Mouse (Mus musculus): ENCODE data around the gene Adgrg7. TPM values are rescaled to one million over a fixed set of nuclear protein-coding genes. Genes with fewer than 3 reads are reported as not detected.

Gene Adgrg7
- polyA plus RNA-seq (2016; fragmentation: Nextera tagmentation; extraction: Ambion mirVana) = not detected in 2 replicates

DNA sequence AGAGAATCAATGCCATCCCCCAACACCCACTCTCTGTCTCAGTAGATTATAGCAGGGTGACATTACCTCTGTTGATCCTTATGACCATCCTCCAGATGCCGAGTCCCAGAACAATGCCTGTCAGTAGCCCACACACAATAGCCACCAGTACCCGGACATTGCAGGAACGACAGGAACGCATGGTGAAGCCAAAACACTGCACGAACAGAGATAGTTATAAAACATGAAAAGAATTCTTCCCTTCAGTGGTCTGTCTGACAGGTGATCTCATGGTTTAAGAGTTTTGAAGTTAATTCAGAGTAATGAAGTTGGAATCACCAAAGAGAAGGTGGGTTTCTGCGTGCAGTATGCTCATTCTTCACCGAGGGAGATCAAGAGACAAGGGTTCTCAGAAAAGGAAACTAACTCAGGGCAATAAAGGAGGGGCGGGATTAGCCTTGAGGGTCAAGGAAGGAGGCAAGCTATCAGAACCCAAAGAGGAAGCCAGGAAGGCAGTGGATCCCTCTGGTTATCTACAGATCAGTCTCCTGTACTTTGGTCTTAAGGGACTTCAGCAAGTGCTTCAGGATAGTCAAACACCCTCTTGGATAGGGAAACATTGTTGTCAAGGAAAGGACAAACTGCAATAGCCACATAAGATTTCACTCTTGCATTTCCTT lies at the start of gene Adgrg7:
Adgrg7 (minus strand) TSS at position 375 of the 659 bp plus-strand sequence.
- no peaks in the 10 kb centered on the region for H3K27me3 ChIP-seq
- H3K9ac ChIP-seq = no peak within 1 kb of the TSS
- no peak within 1 kb of the TSS for H3K27ac ChIP-seq
- no peaks in the 10 kb centered on the region for H3K36me3 ChIP-seq
- WGBS = 80% methylated on average over 8 of the region's 8 CpGs
- H3K4me1 ChIP-seq = no peaks in the 10 kb centered on the region
- no peak within 1 kb of the TSS for H3K4me3 ChIP-seq
- H3K4me2 ChIP-seq (replicated peaks) = no peak within 1 kb of the TSS
- ATAC-seq (ENCODE audit: low FRiP score) = no peak
- no peaks in the 10 kb centered on the region for H3K9me3 ChIP-seq (replicated peaks)

GRCm38 (mm10) chr16:56842988-56843387 lies 47.3 kb upstream of the Adgrg7 start:
- WGBS = 85% methylated on average over 5 of the region's 5 CpGs
- no peak for ATAC-seq (ENCODE audit: low FRiP score)
- H3K36me3 ChIP-seq = no peaks in the 10 kb centered on the region
- H3K4me1 ChIP-seq = no peaks in the 10 kb centered on the region
- H3K9ac ChIP-seq = no peak overlapping the region
- no peaks in the 10 kb centered on the region for H3K9me3 ChIP-seq (replicated peaks)
- H3K4me3 ChIP-seq = no peak overlapping the region
- H3K27ac ChIP-seq = no peak overlapping the region
- no peaks in the 10 kb centered on the region for H3K27me3 ChIP-seq
- H3K4me2 ChIP-seq (replicated peaks) = no peak overlapping the region

- no peak overlapping the region for H3K27ac ChIP-seq
- WGBS = 95% methylated on average over 1 of the region's 1 CpGs
These were observed 37.7 kb upstream of the Adgrg7 start for GRCm38 (mm10) chr16:56833312-56833711.

GRCm38 (mm10) chr16:56831986-56832385 lies 36.3 kb upstream of the Adgrg7 start:
- H3K27me3 ChIP-seq = no peaks in the 10 kb centered on the region
- 86% methylated on average over 2 of the region's 2 CpGs for WGBS
- no peaks in the 10 kb centered on the region for H3K9me3 ChIP-seq (replicated peaks)
- H3K36me3 ChIP-seq = no peaks in the 10 kb centered on the region
- H3K27ac ChIP-seq = no peak overlapping the region
- no peak overlapping the region for H3K4me3 ChIP-seq
- no peaks in the 10 kb centered on the region for H3K4me1 ChIP-seq
- H3K4me2 ChIP-seq (replicated peaks) = no peak overlapping the region
- ATAC-seq (ENCODE audit: low FRiP score) = no peak
- no peak overlapping the region for H3K9ac ChIP-seq

More at GRCm38 (mm10) chr16:56833312-56833711, 37.7 kb upstream of the Adgrg7 start:
- H3K9ac ChIP-seq = no peak overlapping the region
- no peaks in the 10 kb centered on the region for H3K9me3 ChIP-seq (replicated peaks)
- H3K4me2 ChIP-seq (replicated peaks) = no peak overlapping the region
- ATAC-seq (ENCODE audit: low FRiP score) = no peak
- H3K36me3 ChIP-seq = no peaks in the 10 kb centered on the region
- H3K27me3 ChIP-seq = no peaks in the 10 kb centered on the region
- no peak overlapping the region for H3K4me3 ChIP-seq
- no peaks in the 10 kb centered on the region for H3K4me1 ChIP-seq

DNA sequence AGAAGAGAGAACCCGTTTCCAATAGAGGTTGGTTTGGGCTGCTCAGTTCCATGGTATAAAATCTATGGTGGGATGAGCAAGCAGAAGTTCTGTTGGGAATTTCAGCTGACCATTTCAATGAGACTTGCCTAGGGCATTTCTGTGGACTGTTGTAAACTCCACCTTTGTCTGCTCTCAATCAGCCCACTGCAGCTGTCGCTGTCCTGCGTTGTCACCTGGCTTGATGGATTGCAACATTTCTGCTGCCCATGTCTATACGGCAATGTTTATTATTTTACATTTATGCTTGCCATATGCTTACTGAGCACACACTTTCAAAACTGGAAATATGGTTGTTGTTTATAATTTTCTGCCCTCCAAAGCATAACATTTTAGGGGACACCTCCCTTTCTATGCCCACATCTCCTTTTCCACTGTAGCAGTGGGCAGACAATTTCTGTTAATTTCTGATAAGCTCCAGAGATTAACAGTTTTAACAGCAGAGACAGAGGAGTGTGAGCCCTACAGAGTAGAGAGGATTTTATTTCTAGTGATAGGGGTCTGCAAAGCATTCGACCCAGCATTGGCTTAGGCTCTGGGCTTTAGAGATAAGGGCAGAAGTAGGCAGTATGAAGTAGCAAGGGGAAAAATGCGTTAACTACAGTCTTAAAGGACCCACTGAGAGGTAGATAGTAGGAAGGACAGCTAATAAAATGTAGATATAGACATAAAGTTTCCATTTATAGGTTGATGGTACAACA lies 5.9 kb upstream of the Adgrg7 start:
- H3K4me3 ChIP-seq = no peak overlapping the region
- no peak for ATAC-seq (ENCODE audit: low FRiP score)
- H3K36me3 ChIP-seq = no peaks in the 10 kb centered on the region
- no peaks in the 10 kb centered on the region for H3K4me1 ChIP-seq
- H3K4me2 ChIP-seq (replicated peaks) = no peak overlapping the region
- H3K9me3 ChIP-seq (replicated peaks) = no peaks in the 10 kb centered on the region
- no peaks in the 10 kb centered on the region for H3K27me3 ChIP-seq
- 81% methylated on average over 6 of the region's 6 CpGs for WGBS
- no peak overlapping the region for H3K27ac ChIP-seq
- H3K9ac ChIP-seq = no peak overlapping the region

DNA sequence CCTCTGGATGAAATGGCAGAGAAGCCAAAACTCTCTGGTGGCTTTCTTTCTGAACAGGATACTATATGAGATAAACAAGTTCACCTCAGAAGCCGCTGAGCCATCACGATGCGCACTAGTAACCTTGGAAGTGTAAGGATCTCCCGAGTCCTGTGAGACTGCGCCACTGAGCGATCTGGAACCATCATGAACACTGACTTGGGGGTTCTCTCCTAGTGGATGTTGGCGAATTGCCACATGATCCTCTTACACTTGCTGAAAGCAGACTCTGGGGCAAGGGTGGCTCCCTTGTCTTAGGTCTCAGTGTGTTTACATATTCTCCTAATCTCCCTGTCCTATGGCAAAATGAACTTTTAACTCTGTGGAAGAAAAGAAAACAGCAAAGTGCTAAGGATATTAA lies 5.3 kb upstream of the Adgrg7 start:
- Histone ChIP-seq H3K36me3 (no peaks in the 10 kb centered on the region), H3K27ac (no peak overlapping the region), H3K4me1 (no peaks in the 10 kb centered on the region), H3K4me3 (no peak overlapping the region), H3K4me2 (replicated peaks) (no peak overlapping the region), H3K9ac (no peak overlapping the region), H3K27me3 (no peaks in the 10 kb centered on the region), H3K9me3 (replicated peaks) (no peaks in the 10 kb centered on the region)
- 87% methylated on average over 7 of the region's 7 CpGs for WGBS
- no peak for ATAC-seq (ENCODE audit: low FRiP score)

DNA sequence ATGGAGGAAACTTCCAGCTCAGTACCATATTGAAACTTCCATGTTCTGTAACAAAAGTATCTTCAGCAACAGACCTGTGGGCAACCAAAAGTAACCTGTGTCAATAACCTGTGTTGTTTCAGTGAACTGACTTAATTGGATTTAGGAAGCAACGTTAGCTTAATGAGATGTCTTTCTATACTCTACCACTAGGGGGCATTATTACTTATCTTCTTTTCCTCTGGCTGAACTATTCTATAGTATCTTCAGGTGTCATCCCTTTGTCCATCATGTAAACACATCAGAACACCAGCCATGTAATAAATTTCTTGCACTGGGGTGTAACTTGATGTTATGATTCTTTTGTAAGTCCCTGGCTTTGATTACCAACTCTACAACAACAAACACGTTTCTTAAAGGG lies 4.8 kb upstream of the Adgrg7 start:
- ATAC-seq (ENCODE audit: low FRiP score) = no peak
- Histone ChIP-seq H3K9ac (no peak overlapping the region), H3K27me3 (no peaks in the 10 kb centered on the region), H3K9me3 (replicated peaks) (no peaks in the 10 kb centered on the region), H3K4me3 (no peak overlapping the region), H3K4me2 (replicated peaks) (no peak overlapping the region), H3K36me3 (no peaks in the 10 kb centered on the region), H3K27ac (no peak overlapping the region), H3K4me1 (no peaks in the 10 kb centered on the region)
- WGBS = 51% methylated on average over 2 of the region's 2 CpGs

DNA sequence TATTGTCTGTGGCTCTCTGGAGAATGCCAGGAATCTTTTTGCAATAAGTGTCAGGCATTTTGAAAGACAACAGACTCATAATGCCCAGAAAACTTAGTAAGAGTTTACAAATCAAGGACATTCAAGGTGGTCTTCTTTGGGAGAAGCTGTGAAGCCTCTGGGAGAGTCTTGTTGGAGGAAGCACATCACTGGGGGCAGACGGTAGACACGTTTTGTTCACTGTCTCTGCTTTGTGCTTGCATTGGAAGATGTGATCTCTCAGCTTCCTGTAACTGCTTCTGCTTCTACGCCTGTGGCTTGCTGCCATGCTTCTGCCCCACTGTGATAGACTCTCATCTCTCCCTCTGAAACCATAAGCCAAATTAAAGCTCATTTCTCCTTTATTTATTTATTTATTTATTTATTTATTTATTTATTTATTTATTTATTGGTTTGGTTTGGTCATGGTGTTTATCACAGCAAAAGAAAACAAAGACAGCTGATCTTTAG lies 3.9 kb upstream of the Adgrg7 start:
- Histone ChIP-seq H3K36me3 (no peaks in the 10 kb centered on the region), H3K27me3 (no peaks in the 10 kb centered on the region), H3K27ac (no peak overlapping the region), H3K4me3 (no peak overlapping the region), H3K9ac (no peak overlapping the region), H3K9me3 (replicated peaks) (no peaks in the 10 kb centered on the region), H3K4me2 (replicated peaks) (no peak overlapping the region), H3K4me1 (no peaks in the 10 kb centered on the region)
- WGBS = 78% methylated on average over 3 of the region's 3 CpGs
- no peak for ATAC-seq (ENCODE audit: low FRiP score)

DNA sequence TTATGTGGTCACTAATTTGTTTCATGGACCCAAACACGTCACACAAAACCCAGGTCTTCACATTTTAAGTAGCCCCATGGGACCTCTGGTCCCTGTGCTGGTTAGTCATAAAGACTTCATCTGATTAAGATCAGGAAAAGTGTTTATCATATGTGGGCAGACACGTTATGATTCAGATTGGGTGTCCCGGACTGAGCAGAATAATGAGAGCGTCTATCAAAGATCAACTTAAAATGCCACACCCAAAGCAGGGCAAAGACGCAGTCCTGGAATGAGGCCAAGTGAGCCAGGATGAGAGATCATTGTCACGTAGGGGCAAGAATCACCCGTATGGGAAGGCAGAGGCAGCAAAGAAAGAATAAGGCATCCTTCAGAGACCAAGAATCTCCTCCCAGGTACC lies 3.2 kb upstream of the Adgrg7 start:
- WGBS = 84% methylated on average over 7 of the region's 7 CpGs
- no peaks in the 10 kb centered on the region for H3K27me3 ChIP-seq
- no peak overlapping the region for H3K4me3 ChIP-seq
- ATAC-seq (ENCODE audit: low FRiP score) = no peak
- no peaks in the 10 kb centered on the region for H3K36me3 ChIP-seq
- H3K4me1 ChIP-seq = no peaks in the 10 kb centered on the region
- no peak overlapping the region for H3K27ac ChIP-seq
- H3K4me2 ChIP-seq (replicated peaks) = no peak overlapping the region
- no peak overlapping the region for H3K9ac ChIP-seq
- no peaks in the 10 kb centered on the region for H3K9me3 ChIP-seq (replicated peaks)

DNA sequence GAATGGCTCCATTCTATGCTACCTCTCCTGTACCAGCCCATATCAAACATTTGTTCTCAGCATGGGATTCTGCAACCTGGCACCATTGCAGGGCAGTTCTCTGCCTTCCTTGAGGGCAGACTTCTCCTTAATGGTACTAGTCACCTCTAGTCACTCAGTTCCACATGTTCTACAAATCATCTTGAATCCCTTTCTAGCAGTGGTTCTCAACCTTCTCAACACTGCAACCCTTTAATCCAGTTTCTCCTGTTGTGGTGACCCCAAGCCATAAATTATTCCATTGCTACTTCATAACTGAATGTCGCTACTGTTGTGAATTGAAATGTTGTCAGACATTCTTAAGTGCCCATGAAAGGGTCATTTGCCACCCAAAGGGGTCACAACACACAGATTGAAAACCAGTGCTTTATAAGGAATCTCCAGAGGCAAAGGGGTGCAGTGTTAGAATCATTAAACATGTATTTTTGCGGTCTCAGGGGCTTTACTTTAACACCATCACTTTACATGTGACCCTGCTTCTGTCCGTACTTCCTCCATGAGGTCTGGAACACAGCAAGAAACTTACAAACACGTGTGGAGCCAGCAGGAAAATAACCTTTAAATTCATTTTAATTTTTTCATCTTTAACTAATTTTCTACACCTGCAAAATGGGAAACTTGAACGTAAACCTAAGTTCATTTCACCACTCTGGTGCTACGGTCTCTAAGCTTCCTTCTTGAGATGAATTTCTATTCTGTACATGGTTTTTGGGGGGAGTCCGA lies 1.1 kb downstream of the Adgrg7 start:
- 84% methylated on average over 7 of the region's 7 CpGs for WGBS
- no peak for ATAC-seq (ENCODE audit: low FRiP score)
- no peaks in the 10 kb centered on the region for H3K36me3 ChIP-seq
- no peak overlapping the region for H3K27ac ChIP-seq
- H3K4me1 ChIP-seq = no peaks in the 10 kb centered on the region
- H3K27me3 ChIP-seq = no peaks in the 10 kb centered on the region
- H3K9ac ChIP-seq = no peak overlapping the region
- no peaks in the 10 kb centered on the region for H3K9me3 ChIP-seq (replicated peaks)
- no peak overlapping the region for H3K4me3 ChIP-seq
- H3K4me2 ChIP-seq (replicated peaks) = no peak overlapping the region

- no peaks in the 10 kb centered on the region for H3K4me1 ChIP-seq
- no peaks in the 10 kb centered on the region for H3K27me3 ChIP-seq
- H3K9me3 ChIP-seq (replicated peaks) = no peaks in the 10 kb centered on the region
- ATAC-seq (ENCODE audit: low FRiP score) = no peak
- WGBS = 83% methylated on average over 1 of the region's 1 CpGs
- H3K27ac ChIP-seq = no peak overlapping the region
- H3K9ac ChIP-seq = no peak overlapping the region
- no peaks in the 10 kb centered on the region for H3K36me3 ChIP-seq
- no peak overlapping the region for H3K4me3 ChIP-seq
- no peak overlapping the region for H3K4me2 ChIP-seq (replicated peaks)
These were observed 1.9 kb downstream of the Adgrg7 start for GRCm38 (mm10) chr16:56793778-56794177.

GRCm38 (mm10) chr16:56785943-56786342 lies 9.7 kb downstream of the Adgrg7 start:
- H3K27ac ChIP-seq = no peak overlapping the region
- H3K4me1 ChIP-seq = no peaks in the 10 kb centered on the region
- ATAC-seq (ENCODE audit: low FRiP score) = no peak
- no peak overlapping the region for H3K4me2 ChIP-seq (replicated peaks)
- 93% methylated on average over 2 of the region's 2 CpGs for whole genome bisulfite sequencing
- H3K9me3 ChIP-seq (replicated peaks) = no peaks in the 10 kb centered on the region
- no peak overlapping the region for H3K9ac ChIP-seq
- no peak overlapping the region for H3K4me3 ChIP-seq
- no peaks in the 10 kb centered on the region for H3K36me3 ChIP-seq
- no peaks in the 10 kb centered on the region for H3K27me3 ChIP-seq
